Mouse (Mus musculus) T-helper 2 cell (primary cell): Measurements from ENCODE around the gene Zfp169.
"Not testable (repeated sequence)": the region's sequence is repeated elsewhere in the genome, so short reads cannot be mapped to it uniquely, and the experiment has no call there.

Experiments
- in situ Hi-C: fragments of 300-600 bp; cut with MboI, MseI; formaldehyde crosslinking; loops from one replicate; pipeline ENCODE4 v1.15.1; 2025; ENCODE audit warnings: high pct_unique_total_duplicates

The Zfp169 gene

DNA sequence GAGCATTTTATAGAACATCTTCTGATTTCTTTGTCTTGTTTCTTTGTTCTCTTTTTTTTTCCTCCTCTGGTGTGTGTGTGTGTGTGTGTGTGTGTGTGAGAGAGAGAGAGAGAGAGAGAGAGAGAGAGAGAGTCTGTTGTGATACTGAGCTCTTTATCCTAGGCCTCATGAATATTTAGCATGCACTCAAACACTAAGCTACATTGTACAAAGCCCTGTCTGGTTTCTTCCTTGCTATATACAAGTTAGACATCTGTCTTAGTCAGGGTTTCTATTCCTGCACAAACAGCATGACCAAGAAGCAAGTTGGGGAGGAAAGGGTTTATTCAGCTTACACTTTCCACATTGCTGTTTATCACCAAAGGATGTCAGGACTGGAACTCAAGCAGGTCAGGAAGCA is 5.9 kb upstream of the Zfp169 start:
- in situ Hi-C loops, result not testable (repeated sequence)

GRCm38 (mm10) chr13:48515861-48516260 is 2.6 kb upstream of the Zfp169 start:
- in situ Hi-C loops, result no loop called here

DNA sequence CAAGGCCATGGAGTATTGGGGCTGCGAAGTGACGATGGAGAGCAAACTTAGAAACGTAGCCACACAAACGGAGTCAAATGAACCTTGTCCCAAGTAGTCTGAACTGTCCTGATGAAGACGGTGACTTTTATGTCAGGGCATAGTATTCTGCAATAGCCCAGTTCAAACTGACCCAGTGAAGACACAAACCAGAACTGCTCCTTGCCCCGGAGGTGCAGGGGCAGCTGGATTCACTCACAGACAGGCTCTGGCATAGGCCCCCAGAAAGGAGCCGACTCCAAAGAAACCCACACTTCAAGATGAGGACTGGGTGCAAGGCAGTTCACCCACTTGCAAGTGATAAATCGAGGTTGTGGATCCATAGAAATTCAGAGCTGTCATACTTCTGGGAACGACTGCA is 4.6 kb downstream of the Zfp169 start:
- in situ Hi-C loops, result no loop called here

GRCm38 (mm10) chr13:48502422-48502821 is 10.8 kb downstream of the Zfp169 start:
- in situ Hi-C loops, result no loop called here

DNA sequence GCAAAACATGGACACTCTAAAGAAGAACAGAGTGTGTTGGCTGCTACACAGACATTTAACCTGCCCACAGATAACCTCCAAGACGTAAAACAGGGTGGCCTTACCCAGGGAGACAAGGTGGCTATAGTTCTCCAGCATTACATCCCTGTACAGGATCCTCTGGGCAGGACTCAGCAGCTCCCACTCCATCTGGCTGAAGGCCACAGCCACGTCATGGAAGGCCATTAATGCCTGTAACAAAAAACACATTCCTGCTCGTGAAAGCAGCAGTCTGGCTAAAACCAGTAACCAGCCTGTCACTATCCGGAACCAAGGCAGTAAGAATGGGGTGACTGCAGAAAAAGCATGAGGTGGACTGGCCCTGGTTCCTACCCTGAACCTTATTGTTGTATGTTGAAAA is 14.6 kb downstream of the Zfp169 start:
- in situ Hi-C loops, result no loop called here

GRCm38 (mm10) chr13:48497693-48498221 is 15.5 kb downstream of the Zfp169 start:
- in situ Hi-C loops, result no loop called here

- in situ Hi-C loops, result no loop called here
These were observed 20.1 kb downstream of the Zfp169 start for GRCm38 (mm10) chr13:48493183-48493582.

GRCm38 (mm10) chr13:48490396-48491182 is 22.7 kb downstream of the Zfp169 start:
- in situ Hi-C loops, result no loop called here

- in situ Hi-C loops, result no loop called here
These were observed 29.6 kb downstream of the Zfp169 start for GRCm38 (mm10) chr13:48483606-48484005.

- in situ Hi-C loops, result loop anchor here (10.0 to 25.0 kb wide), 2 partner anchors 1124 to 1306 kb away; no protein-coding TSS in a partner anchor
These were observed 44.5 kb downstream of the Zfp169 start for GRCm38 (mm10) chr13:48468656-48469180.

DNA sequence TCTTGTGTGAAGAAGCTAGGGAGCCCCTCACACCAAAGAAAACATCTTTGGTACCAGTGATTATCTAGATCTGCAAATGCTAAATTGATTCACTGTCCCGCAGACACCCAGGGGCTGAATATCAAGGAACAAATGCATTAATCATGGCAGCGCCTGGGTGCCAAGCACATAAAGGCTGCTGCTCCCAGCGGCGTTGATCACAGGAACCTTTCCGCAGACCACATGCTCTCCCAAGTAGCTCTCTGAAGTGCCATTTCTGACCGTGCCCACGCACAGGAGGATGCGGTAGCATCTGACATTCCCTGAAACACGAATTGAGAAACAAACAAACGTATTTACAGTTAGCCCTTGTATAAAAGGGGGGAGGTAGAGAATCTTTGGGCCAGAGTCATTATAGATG is 47.1 kb downstream of the Zfp169 start:
- in situ Hi-C loops, result loop anchor here (10.0 to 25.0 kb wide), 2 partner anchors 1121 to 1304 kb away; no protein-coding TSS in a partner anchor

DNA sequence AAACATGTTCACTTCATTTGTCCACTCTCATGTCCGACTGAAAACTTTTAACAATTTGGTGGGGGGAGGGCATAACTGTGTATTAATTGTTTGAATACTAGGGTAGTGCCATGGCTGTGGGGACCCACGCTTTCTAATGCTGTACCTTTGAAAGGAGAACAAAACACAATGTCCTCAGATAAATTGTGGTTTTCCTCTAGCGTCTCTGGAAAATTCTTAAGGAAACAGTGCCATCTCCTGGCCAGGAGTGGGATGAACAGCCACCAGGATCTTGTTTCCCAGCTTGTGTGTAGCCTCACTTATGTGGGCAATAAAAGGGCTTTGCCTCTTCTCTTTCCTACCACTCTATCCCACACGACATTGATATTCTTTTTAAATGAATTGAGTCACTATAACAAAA is 49.1 kb downstream of the Zfp169 start:
- in situ Hi-C loops, result loop anchor here (10.0 to 25.0 kb wide), 2 partner anchors 1119 to 1302 kb away; no protein-coding TSS in a partner anchor

- in situ Hi-C loops, result loop anchor here (25.0 kb wide), 1 partner anchor 1297 kb away; no protein-coding TSS in a partner anchor
These were observed 54.0 kb downstream of the Zfp169 start for GRCm38 (mm10) chr13:48459280-48459679.

GRCm38 (mm10) chr13:48448119-48448518 is 65.1 kb downstream of the Zfp169 start:
- in situ Hi-C loops, result loop anchor here (10.0 kb wide), 1 partner anchor 1563 kb away; no protein-coding TSS in a partner anchor

DNA sequence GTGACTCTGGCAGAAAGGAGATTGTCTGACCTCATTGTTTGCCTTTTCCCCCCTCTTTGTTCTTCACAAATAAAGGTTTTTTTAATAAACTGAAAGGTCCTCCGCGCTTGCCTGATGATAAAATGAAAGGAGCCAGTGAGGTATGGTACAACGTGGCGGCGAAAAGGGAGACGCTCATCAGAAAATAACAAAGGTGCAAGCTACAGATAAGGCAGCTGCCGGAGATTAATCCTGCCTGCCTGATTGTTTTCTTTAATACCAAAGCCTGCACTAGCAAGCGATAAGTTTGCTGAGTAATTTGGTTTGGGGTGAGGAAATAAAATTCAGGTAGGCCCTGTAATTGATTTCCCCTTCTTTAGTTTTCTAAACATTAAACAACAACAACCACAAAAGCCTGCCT is 69.3 kb downstream of the Zfp169 start:
- in situ Hi-C loops, result loop anchor here (10.0 kb wide), 1 partner anchor 1559 kb away; no protein-coding TSS in a partner anchor

DNA sequence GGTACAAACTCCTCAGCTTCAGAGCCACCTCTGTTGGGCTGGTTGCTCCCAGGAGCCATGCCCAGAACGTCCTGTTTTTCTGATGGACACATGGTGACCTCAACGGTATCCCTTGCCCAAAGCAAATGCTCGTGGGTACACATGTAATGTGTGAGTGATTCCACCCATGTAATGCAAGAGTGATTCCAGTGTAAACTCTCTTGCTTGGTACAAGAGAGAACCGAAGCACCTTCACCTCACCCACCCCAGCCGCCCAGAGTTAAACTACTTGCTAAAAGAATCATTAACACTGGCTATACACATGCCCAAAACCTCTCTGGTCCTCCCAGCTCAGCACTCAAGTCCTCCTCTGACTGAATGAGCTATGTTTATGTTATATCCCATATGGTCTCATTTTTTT is 74.9 kb downstream of the Zfp169 start:
- in situ Hi-C loops, result no loop called here
